Mouse (Mus musculus): ENCODE data around the gene Gng10. TPM values are rescaled to one million over a fixed set of nuclear protein-coding genes. Genes with fewer than 3 reads are reported as not detected.
A peak's percentile ranks its signal among the peaks of the same experiment; 100 is the strongest.

The Gng10 gene
- polyA plus RNA-seq, 1 experiment from 2014 or later, result 39.5 TPM

DNA sequence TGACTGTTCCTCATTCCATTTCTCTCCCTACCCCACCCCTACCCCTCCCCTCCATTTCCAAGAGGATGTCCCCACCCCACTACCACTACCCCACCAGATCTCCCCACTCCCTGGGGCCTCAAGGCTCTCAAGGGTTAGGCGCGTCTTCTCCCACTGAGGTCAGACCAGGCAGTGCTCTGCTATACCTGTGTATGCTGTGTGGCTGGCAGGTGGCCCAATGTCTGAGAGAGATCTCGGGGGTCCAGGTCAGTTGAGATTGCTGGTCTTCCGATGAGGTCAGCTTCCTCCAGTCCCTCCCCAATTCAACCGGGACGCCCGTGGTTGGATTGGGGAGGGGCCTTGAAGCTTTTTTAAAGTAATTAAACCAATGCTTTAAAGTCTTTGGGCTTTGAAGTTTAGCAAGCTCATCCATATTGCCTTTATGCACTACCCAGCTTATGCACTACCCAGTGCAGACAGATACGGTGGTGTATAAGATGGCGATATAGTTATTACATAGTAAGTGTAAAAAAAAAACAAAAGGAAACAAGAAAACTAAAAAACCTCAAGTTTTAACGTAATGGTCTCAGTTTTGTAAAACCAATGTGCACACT lies 467 bp upstream of the Gng10 start:
- H3K27me3 ChIP-seq, result no peaks in the 10 kb centered on the region
- no peaks in the 10 kb centered on the region; the same call in 1 of the 2 replicates for H3K9me3 ChIP-seq (replicated peaks)
- WGBS, result 83% methylated on average over 10 of the region's 10 CpGs
- H3K4me1 ChIP-seq (replicated peaks), result peaks cover 11% of the 10 kb centered on the region
- H3K4me2 ChIP-seq, result peak overlapping the region; percentile 92
- H3K9ac ChIP-seq, result no peak overlapping the region
- H3K36me3 ChIP-seq, result no peaks in the 10 kb centered on the region
- H3K27ac ChIP-seq, result no peak overlapping the region
- no peak for ATAC-seq (replicated peaks; ENCODE audit: insufficient number of reproducible peaks, insufficient read depth, low FRiP score, low read depth)
- H3K4me3 ChIP-seq, result peak overlapping the region; percentile 93

DNA sequence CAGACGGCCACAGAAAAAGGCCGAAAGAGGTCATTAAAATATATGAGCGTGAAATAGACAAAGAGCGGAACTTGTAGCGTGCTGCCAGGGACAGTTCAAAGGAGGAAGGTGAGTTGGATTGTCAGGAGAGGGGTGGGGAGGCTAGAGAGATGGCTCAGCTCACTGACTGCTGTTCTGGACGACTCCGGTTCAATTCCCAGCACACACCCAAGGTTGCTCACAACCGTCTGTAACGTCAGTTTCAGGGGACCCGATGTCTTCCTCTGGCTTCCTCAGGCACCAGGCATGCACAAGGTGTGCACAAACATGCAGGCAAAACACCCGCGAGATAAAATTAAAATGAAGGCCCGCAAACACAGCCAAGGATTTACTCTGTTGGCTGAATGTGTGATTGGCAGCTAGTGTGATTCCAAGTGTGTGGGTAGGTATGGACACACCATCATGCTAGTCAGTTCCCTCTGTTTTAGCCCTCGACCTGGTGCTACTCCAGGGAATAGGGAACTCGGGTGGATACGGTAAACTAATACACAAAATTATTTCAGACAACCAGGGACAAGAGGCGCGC lies 980 bp downstream of the Gng10 start:
- Histone ChIP-seq H3K27ac (no peak overlapping the region), H3K36me3 (no peaks in the 10 kb centered on the region), H3K9ac (peak overlapping the region; percentile 83), H3K4me1 (replicated peaks) (peaks cover 11% of the 10 kb centered on the region), H3K4me3 (peak overlapping the region; percentile 93), H3K27me3 (no peaks in the 10 kb centered on the region), H3K4me2 (peak overlapping the region; percentile 92), H3K9me3 (replicated peaks) (no peaks in the 10 kb centered on the region; the same call in 1 of the 2 replicates)
- no peak for ATAC-seq (replicated peaks; ENCODE audit: insufficient number of reproducible peaks, insufficient read depth, low FRiP score, low read depth)
- 69% methylated on average over 18 of the region's 18 CpGs for WGBS

DNA sequence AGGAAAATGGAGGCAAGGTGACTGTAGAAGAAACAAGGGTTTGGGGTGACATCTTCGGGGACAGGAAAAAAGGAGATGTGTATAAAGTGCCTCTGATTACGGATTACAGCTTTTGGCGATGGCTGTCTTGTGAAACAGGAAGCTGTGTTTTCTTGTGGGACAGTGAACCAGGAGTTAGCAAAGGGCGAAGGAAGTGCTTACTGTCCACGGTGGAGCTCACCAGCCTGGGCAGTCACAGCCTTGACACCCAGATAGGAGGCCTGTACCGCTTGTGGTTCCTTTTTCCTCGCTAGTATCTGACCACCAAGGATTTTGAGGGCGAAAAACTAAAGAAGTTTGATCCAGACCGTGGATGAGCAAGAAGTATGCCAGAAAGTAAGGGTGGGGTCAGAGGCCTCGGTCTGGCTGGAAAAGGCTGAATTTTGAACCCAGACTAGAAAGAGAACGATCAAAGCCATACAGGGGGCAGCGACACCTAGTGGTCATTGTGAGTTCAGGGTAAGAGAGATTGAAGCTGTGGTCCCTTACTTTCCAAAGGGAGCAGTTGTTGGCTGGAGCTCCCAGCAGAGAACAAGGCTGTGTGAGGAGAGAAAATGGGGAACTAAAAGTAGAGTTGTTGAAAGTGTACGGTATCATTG lies 1.7 kb downstream of the Gng10 start:
- H3K9ac ChIP-seq, result no peak overlapping the region
- H3K27ac ChIP-seq, result no peak overlapping the region
- H3K9me3 ChIP-seq (replicated peaks), result no peaks in the 10 kb centered on the region; the same call in 1 of the 2 replicates
- peaks cover 11% of the 10 kb centered on the region for H3K4me1 ChIP-seq (replicated peaks)
- no peak overlapping the region; the same call in 1 of the 2 replicates for H3K4me3 ChIP-seq
- H3K36me3 ChIP-seq, result no peaks in the 10 kb centered on the region
- WGBS, result 52% methylated on average over 13 of the region's 13 CpGs
- peak overlapping the region; percentile 31; the same call in 1 of the 2 replicates for H3K4me2 ChIP-seq
- no peaks in the 10 kb centered on the region for H3K27me3 ChIP-seq
- no peak for ATAC-seq (replicated peaks; ENCODE audit: insufficient number of reproducible peaks, insufficient read depth, low FRiP score, low read depth)

DNA sequence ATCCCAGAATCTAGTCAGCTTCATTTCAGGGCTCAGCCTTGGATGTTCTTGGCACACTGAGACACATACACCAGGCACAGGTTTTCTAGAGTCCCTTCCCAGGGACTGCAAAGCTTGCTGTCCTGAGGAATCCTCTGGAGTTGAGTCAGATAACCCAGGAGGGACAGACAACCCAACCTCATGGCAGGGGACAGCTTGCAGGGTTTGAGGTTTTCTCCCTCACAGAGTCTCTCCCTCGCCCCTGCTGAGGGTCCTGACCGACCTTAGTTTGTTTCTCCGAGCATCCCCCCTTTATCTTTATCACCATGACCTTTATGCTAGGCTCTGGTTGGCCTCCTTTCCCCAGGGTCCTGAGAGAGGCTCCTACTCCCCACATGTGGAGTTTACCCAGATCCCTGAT lies 2.6 kb downstream of the Gng10 start:
- no peaks in the 10 kb centered on the region; the same call in 1 of the 2 replicates for H3K9me3 ChIP-seq (replicated peaks)
- no peaks in the 10 kb centered on the region for H3K27me3 ChIP-seq
- H3K4me3 ChIP-seq, result no peak overlapping the region
- no peaks in the 10 kb centered on the region for H3K36me3 ChIP-seq
- H3K27ac ChIP-seq, result no peak overlapping the region
- no peak overlapping the region for H3K9ac ChIP-seq
- no peak for ATAC-seq (replicated peaks; ENCODE audit: insufficient number of reproducible peaks, insufficient read depth, low FRiP score, low read depth)
- no peak overlapping the region for H3K4me2 ChIP-seq
- 59% methylated on average over 3 of the region's 3 CpGs for WGBS
- H3K4me1 ChIP-seq (replicated peaks), result peaks cover 11% of the 10 kb centered on the region

DNA sequence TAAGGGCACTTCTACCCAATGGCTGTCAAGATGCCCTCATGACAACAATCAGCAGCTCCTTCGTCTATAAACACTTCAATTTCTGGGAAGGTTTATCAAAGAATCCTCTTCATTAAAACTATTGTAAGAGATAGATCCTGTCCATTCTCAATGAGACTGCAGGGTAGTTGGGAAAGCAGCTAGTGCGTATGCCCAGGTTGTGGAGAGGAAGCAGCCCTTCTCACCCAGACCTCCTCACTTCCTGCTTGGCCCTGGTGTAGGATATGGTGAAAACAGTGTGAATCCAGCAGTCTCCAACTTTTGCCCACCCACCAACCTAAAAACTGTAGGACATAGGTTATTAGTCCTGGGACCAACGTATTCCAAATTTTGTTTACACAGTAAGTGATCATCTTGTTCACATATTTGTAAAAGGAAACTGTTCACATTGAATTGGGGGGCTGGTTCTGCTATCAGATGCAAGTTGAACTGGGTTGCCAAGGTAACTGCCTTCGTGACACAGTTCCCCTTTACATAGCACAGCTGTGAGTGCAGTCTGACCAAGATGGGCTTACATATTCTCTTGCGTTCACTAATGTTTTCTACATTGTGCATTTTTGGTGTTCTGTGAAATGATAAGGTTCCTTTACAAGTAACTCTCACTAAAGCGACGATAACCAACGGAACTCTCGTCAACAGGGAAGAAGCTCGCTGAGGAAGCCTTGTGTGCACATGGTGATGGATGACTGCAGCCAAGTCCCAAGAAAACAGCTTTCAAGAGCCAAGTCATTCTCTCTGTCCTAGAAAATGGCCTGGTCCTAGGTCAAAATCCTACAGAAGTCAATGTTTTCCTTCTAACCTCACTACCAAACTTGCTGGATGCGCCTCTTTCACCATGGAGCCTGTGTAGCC lies 5.8 kb downstream of the Gng10 start:
- WGBS, result 80% methylated on average over 11 of the region's 11 CpGs

GRCm38 (mm10) chr4:59043074-59043473 lies 8.2 kb downstream of the Gng10 start:
- Histone ChIP-seq H3K9me3 (replicated peaks) (no peaks in the 10 kb centered on the region), H3K4me1 (replicated peaks) (no peaks in the 10 kb centered on the region), H3K27me3 (no peaks in the 10 kb centered on the region), H3K4me3 (no peak overlapping the region), H3K9ac (no peak overlapping the region), H3K27ac (no peak overlapping the region), H3K36me3 (no peaks in the 10 kb centered on the region), H3K4me2 (no peak overlapping the region)
- no peak for ATAC-seq (replicated peaks; ENCODE audit: insufficient number of reproducible peaks, insufficient read depth, low FRiP score, low read depth)
- WGBS, result 92% methylated on average over 5 of the region's 5 CpGs

More for the DNA sequence above, 5.8 kb downstream of the Gng10 start:
- H3K4me1 ChIP-seq (replicated peaks), result peaks cover 7% of the 10 kb centered on the region
- H3K36me3 ChIP-seq, result no peaks in the 10 kb centered on the region
- no peak for ATAC-seq (replicated peaks; ENCODE audit: insufficient number of reproducible peaks, insufficient read depth, low FRiP score, low read depth)
- H3K27me3 ChIP-seq, result no peaks in the 10 kb centered on the region
- H3K9me3 ChIP-seq (replicated peaks), result no peaks in the 10 kb centered on the region
- no peak overlapping the region for H3K27ac ChIP-seq
- no peak overlapping the region for H3K4me2 ChIP-seq
- no peak overlapping the region for H3K9ac ChIP-seq
- H3K4me3 ChIP-seq, result no peak overlapping the region

DNA sequence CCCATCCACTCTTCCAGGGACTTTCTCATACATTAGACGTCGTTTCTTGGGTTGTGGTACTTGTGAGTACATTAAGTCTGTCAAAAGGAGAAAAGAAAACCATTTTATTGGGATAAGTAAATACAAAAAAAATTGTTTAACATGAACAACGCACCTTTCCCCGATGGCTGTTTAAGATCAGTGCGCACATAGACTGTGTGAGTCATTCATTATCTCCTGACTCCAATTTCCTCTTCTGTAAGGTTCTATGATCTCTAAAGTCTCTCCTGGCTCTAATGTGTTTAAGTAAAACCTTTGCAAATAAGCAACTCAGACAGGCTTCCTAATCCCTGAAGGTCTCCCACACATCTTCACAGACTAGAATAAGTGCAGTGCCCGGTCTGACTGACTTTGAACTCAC lies 9.0 kb downstream of the Gng10 start:
- 77% methylated on average over 6 of the region's 6 CpGs for WGBS
- H3K27me3 ChIP-seq, result no peaks in the 10 kb centered on the region
- H3K9ac ChIP-seq, result no peak overlapping the region
- no peak for ATAC-seq (replicated peaks; ENCODE audit: insufficient number of reproducible peaks, insufficient read depth, low FRiP score, low read depth)
- no peak overlapping the region for H3K27ac ChIP-seq
- H3K36me3 ChIP-seq, result no peaks in the 10 kb centered on the region
- H3K4me2 ChIP-seq, result no peak overlapping the region
- no peaks in the 10 kb centered on the region for H3K4me1 ChIP-seq (replicated peaks)
- H3K4me3 ChIP-seq, result no peak overlapping the region
- H3K9me3 ChIP-seq (replicated peaks), result no peaks in the 10 kb centered on the region

GRCm38 (mm10) chr4:59047222-59047621 lies 12.3 kb downstream of the Gng10 start:
- Histone ChIP-seq H3K4me2 (no peak overlapping the region), H3K9me3 (replicated peaks) (no peaks in the 10 kb centered on the region)
- 39% methylated on average over 3 of the region's 3 CpGs for WGBS

DNA sequence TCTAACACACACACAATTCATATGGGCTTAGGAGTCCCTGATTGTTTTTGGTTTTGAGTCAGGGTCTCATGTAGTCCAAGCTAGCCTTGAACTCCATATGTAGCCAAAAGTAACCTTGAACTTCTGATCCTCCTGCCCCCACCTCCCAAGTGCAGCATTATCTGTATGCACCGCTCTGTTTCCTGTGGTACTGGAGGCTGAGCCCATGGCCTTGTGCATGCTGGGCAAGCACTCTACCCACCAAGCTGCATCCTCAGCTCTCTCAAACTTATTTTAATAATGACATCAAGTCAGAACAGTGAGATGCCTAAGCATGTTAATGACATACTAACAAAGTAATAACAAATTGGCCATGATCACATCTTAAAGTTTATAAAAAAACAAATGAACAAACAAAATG lies 16.2 kb downstream of the Gng10 start:
- Histone ChIP-seq H3K27ac (no peak overlapping the region), H3K4me3 (no peak overlapping the region), H3K4me2 (no peak overlapping the region), H3K9ac (no peak overlapping the region), H3K4me1 (replicated peaks) (no peaks in the 10 kb centered on the region), H3K27me3 (no peaks in the 10 kb centered on the region), H3K9me3 (replicated peaks) (no peaks in the 10 kb centered on the region), H3K36me3 (no peaks in the 10 kb centered on the region)
- 90% methylated on average over 1 of the region's 1 CpGs for WGBS
- no peak for ATAC-seq (replicated peaks; ENCODE audit: insufficient number of reproducible peaks, insufficient read depth, low FRiP score, low read depth)

More at GRCm38 (mm10) chr4:59047222-59047621, 12.3 kb downstream of the Gng10 start:
- no peaks in the 10 kb centered on the region for H3K36me3 ChIP-seq
- no peak overlapping the region for H3K4me3 ChIP-seq
- H3K9ac ChIP-seq, result no peak overlapping the region
- H3K27ac ChIP-seq, result no peak overlapping the region
- H3K4me1 ChIP-seq (replicated peaks), result no peaks in the 10 kb centered on the region
- ATAC-seq (replicated peaks; ENCODE audit: insufficient number of reproducible peaks, insufficient read depth, low FRiP score, low read depth), result no peak
- H3K27me3 ChIP-seq, result no peaks in the 10 kb centered on the region

- ATAC-seq (replicated peaks; ENCODE audit: insufficient number of reproducible peaks, insufficient read depth, low FRiP score, low read depth), result no peak
- H3K4me1 ChIP-seq (replicated peaks), result no peaks in the 10 kb centered on the region
These were observed 23.0 kb downstream of the Gng10 start for GRCm38 (mm10) chr4:59057929-59058328.

DNA sequence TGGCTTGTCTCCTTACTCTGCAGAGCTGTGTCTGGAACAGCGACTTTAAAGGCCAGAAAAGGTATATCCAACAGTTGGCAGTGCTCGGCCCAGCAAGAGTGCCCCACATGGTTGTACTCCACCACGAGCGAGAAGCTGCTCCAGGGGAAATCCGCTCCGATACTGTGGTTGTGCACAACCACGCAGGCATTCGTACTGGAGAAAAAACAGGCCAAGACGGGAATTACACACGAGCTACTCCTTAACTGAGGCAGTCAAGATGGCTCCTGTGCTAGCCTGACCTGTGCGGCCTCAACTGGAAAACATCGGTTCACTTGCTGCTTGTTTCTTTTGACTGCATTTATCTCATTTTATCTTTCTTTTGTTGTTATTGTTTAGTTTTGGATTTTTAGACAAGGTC lies 27.6 kb downstream of the Gng10 start:
- Histone ChIP-seq H3K4me3 (no peak overlapping the region), H3K9ac (no peak overlapping the region), H3K36me3 (no peaks in the 10 kb centered on the region), H3K4me2 (no peak overlapping the region), H3K27ac (no peak overlapping the region), H3K27me3 (no peaks in the 10 kb centered on the region), H3K4me1 (replicated peaks) (no peaks in the 10 kb centered on the region), H3K9me3 (replicated peaks) (no peaks in the 10 kb centered on the region)
- no peak for ATAC-seq (replicated peaks; ENCODE audit: insufficient number of reproducible peaks, insufficient read depth, low FRiP score, low read depth)
- WGBS, result 79% methylated on average over 12 of the region's 12 CpGs

More at GRCm38 (mm10) chr4:59057929-59058328, 23.0 kb downstream of the Gng10 start:
- Histone ChIP-seq H3K36me3 (no peaks in the 10 kb centered on the region), H3K9me3 (replicated peaks) (no peaks in the 10 kb centered on the region), H3K4me3 (no peak overlapping the region), H3K4me2 (no peak overlapping the region), H3K27ac (no peak overlapping the region), H3K27me3 (no peaks in the 10 kb centered on the region), H3K9ac (no peak overlapping the region)
- 77% methylated on average over 3 of the region's 3 CpGs for WGBS

All from heart, embryonic 15.5 days (tissue).